Mouse (Mus musculus) inflammation-experienced regulatory T-cells, adult 6 months (primary cell): ENCODE data around the gene Blcap. TPM values are rescaled to one million over a fixed set of nuclear protein-coding genes. Genes with fewer than 3 reads are reported as not detected.

Experiments used
- ATAC-seq: one replicate; pipeline ENCODE4 v1.8.0; 2017
- polyA plus RNA-seq, 3 experiments: library from polyadenylated mRNA; unstranded; fragments of 100-300 nt; shearing (Covaris generic); gene quantifications; one replicate each; pipeline ENCODE4 v1.2.1; 2017

The Blcap gene
- polyA plus RNA-seq, 3 experiments from 2014 or later = 13.9 to 21.2 (median 15.1) TPM

DNA sequence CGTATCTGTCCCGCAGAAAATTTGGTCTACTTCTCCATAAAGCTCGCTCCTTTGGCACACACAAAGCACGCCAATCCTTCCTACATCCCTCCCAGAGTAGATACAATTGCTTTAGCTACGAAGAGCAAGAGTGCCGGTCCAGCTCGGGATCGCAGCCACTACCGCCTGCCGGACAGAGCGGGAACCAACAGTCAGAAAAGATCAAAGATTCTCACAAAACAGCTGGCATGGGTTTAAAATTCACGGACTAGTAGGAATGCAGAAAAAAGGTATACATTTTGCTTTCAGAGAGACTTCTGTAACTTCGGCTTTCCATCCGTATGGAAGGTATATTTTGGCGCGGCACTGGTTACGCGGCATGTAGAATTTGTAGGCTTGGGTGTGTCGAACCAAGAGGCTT, 11.6 kb downstream of the Blcap start:
- no peak for ATAC-seq

DNA sequence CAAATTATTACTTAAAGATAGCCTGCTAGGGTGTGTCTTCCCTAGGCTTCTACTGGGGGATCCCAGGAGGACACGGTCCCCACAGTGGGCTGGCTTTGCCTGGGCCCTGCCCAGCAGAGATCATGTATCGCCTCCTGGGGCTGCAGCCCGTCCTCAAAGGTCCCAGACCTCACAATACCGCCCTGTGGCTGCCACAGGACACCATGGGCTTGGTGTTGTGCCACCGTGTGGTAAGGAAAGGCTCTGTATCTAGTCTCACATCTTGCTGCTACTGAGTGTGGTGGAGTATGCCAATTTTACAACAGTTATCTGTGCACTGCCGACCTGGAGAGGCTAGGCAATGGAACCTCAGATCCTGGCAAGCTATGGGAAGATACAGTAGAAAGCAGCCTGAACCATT, 12.6 kb downstream of the Blcap start:
- ATAC-seq = no peak

DNA sequence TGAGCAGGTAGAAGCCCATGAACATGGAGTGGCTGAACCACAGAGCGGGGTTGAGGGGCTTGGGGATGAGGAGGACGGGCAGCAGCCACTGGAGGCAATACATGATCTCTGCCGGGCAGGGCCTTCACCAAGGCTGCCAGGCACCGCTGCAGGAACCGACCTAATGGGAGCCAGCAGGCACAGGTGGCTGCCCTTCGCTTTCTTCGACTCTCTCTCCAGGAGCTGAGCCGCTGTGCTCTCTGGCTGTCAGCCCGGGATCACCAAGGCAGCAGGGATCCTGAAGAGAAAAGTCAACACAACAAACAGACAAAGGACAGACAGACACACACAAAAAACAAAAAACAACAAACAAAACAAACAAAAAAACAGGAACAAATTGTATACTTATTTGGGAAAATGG, 13.0 kb downstream of the Blcap start:
- ATAC-seq = no peak

DNA sequence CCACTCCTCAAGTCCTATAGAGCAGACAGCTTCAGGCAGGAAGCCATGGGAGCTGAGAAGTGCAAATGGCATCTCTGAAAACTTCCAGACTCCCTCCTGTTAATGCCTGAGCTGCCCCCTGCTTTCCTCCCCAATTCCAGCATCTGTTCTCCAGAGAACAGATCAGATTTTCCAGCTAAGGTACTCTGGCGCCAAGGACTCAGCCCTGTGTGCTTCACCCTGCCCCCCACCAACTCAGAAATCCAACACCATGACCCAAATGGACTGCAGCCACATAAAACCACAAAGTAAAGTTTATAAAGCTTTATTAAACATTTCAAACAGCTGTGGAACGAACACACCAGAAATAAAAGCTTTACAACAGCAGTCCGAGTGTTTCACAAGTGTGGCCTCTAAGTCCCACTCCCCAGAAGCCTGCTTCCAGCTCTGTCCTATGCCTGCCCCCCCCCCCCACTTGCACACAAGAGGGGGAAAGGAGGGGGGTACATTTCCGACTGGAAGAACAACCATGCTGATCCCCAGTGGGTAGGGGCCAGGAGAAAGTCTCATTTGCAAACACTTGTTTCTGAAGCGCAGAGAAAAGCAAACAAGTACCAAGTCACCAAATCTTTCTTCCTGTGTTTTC, 14.9 kb downstream of the Blcap start:
- no peak for ATAC-seq

DNA sequence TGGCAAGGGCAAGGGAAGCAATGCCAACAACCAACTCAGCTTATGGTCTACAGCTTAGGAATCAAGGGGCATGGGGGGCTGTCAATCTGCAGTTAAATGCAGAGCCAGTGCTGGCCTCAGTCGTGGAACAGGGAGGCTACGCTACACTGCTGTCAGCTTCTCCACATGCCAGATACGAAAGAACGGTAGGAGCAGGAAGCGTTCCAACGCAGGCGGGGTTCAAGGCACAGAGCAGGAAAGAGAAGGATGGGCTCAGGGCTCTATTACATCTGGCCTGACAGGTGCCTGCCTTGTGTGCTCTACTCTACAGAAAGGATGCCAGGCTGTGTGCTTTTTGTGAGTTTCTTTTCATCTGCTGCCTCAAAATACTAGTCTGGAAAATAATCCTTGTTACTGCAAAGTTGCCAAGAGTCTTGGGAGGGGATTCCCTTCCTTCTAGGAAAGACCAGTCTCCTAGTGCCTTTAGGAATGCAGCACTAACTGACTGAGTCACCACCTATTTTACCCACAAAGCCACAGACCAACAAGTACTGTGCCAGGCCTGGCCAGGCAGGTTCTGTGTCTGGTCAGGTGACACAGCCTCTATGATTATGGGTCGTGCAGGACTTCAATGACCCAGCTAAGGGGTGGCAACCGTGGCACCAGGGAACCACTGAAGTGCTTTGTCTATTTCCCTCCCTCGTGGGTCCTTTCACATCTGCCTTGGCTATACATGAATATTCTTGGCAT, 18.8 kb downstream of the Blcap start:
- ATAC-seq = no peak

DNA sequence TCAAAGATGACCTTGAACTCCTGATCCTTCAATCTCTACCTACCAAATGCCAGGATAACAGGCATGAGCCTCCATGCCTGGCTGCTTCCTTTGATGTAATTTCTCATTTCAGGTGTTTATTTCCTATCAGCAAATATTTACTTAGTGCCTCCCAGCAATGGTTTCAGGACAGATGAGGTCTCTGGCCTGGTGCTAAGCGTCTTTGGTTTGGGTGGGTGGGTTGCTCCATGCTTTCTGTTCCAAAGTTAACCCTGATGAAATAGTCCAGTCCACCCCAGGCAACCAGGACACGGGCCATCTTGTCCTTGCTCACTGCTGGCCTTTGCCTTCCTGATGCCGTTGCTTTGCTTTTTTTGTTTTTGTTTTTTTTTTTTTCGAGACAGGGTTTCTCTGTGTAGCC, 20.8 kb downstream of the Blcap start:
- ATAC-seq = no peak

DNA sequence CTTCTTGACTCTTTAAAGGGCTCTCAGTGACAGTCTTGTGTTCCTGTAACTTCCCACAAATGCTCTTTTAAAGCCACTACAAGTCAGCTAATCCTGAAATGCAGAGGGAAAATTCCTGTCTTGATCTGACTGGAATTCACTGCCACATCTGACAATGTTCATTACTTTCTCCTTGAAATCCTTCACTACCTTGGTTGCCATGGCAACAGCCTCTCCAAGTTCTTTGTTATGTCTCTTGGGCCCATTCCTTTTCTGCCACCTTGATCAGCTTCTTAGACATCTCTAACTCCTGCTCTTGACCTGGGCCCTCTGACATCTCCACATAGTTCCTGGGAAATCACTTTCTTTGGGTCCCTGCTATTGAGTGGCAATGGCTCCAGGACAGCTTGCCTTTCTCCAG, 24.4 kb downstream of the Blcap start:
- no peak for ATAC-seq

DNA sequence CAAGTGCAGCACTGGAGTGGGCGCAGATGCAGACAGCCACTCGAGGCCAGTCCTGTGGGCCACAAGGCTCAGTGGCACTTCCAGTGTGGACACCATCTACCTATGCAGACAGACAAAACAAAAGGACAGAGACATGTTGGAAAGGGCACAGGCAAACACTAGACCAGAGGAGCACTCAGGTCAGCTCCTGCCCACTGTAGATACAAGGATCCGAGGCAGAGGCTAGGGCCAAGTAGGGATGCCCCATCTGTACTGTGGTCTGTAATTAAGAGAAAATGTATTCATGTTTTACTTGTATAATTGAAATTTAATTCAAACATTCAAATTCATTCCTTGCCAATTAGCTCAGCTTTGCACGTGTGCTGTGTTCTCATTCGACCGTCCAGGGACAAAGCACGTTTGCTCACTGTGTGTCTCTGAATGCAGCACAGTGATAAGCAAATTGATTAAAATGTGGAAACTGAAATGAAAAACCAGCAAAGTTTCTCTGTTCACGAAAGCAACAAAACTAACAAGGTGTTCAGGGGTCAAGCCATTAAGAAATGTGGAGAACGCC, 26.7 kb downstream of the Blcap start:
- ATAC-seq = no peak

DNA sequence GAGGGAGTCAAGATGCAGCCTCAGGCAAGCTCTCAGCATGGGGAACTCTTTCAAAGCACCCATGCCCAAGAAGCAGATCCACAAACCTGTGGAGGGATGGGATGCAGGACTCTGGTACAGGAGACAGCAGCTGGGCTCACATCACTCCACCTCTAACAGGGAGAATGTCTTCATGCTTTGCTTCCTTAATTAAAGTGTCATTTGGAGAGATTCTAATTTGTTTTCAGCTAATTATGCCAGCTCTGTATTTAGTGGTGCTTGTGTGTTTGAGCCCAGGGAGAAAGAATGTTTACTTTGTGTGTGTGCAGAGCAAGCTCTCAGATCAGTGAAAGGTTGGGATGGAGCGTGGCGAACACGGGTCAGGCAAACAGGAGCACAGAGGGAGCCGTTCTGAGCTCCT, 28.7 kb downstream of the Blcap start:
- no peak for ATAC-seq

DNA sequence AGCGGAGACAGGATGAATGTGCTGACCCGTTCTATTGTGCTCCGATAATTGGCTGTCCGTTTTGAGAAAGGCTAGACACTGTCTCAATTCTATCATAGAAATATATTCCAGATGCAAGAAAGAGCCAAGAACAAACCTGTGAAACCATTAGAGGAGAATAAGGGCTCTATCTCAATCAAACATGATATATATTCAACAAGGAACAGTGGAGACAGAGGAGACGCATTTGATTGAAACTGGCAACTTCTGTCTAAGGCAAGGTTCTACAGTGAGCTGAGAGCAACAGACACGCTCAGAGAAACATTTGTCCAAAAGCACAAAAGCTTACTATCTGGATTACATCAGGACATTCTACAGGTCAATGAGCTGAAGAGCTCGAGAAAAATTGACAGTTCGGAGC, 29.4 kb downstream of the Blcap start:
- ATAC-seq = no peak

DNA sequence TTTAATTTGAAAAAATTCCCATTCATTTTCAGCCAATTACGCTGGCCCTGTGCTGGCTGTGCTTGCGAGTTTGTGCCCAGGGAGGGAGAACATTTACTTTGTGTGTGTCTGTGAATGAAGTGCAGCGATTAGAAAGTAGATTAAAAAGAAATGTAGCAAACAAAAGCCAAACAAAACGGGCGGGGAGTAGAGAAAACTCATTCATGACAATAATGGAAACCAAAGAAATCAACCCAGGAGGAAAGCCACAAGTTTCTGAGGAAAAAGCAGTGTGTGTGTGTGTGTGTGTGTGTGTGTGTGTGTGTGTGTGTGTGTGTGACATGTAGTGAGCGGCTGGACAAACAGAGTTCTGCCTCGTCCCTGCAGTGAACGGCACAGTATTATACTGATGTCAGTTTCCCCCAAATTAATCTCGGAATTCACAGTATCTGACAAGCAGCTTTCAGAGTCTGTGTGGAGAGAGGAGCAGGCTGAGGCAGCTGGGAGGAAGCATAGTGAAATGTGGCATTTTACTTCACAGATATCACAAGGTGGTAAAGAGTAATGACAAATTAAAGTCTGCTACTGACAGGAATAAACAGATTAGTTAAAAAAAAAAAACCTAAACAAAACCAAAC, 30.0 kb downstream of the Blcap start:
- ATAC-seq = no peak

DNA sequence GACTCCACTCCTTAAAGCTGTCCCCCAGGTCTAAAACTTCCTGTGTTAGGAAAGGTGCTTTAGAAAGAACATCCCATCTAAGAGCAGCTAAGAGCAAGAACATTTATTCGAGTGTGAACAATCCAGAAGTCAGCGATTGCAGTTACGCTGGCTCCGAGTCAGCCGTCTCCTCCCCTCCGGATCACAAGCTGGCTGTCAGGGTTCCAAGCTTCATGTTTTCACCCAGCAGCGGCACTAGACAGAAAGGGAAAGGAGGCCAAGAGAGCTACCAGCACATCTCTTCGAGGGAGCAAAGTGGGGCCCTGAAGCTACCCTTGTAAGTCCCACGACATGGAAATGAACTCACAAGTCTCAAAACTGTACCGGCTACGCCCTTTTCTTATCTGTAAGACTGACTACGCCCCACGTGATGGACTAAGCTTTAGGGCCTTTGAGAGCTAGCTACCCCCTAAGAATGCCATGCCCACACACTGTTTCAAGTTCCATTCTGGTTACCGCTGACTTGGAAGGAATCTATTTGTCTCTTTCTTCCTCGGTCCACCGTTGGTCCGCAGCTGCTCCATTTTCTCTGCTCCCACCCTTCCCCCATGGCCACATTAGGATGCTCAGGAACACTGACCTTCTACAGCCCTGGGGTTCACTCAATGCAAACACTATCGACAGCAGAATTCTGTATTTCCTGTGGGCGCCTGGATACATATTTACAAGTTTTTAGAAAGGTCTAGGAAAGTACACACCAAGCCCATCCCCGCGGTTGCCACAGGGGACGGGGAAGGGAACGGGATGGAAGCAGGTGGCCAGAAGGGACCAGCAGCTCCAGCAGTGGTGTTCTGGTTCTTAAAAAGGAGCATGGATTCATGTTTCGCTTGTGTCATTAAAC, 30.8 kb downstream of the Blcap start:
- ATAC-seq = no peak

DNA sequence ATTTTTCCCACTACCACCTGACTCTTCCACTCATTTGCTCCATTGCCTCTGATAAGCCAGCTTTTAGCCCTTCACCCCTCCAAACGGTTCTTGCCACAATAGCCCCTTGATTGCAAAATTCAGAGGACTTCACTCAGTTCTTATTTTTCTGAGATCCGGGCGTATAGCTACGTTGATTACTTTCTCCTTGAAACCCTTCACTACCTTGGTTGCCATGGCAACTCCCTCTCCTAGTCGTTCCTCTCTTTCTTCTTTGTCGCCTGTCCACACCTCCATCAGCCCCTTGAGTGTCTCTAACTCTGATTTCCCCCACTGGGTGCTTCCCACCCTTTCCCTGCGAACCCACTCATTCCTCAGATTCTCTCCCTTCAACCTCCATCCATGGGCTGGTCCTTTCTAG, 34.0 kb downstream of the Blcap start:
- ATAC-seq = no peak

DNA sequence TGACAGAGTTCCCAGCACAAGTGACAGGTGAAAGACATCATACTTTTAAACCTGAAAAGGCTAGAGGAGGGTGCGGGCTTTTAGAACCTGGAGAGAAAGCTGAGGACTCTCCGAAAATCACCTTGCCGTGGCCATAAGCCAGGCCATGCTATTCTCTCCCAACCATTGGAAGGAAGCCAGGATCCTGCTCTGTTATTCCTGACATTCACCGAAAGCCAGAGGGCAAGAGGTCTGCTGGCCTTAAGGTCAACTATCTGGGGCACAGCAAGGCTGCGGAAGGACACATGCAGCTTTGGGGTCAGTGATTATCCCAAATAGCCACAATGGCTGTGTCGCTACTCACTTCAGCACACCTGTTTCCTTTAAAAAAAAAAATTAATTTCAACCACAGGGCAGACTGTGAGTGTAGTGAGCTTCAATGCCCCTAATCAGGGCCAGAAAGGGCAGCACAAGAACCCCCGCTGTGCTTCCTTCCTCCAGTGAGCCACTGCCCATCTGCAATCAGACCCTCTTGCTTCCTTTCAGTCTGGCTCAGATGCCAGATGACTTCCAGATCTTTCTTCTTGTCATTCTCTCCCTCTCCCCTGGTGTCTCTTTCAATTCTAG, 34.5 kb downstream of the Blcap start:
- ATAC-seq = no peak

DNA sequence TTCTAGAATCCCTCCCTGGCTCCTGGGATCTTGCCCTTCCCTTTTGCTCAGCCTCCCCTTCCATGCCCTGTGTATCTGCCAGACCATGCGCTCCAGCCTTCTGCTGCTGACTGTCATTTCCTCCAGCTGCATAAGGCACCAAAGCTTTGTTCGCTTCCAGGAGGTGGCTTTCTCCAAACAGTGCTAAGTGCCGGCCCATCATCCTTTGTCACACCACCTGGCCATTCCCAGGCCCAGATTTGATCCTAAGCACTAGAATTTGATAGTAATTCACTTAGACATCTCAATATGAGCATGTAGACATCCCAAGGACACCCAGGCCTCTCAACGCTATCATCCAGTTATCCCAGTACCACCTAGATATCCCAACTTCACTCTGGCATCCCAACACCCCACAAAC, 36.9 kb downstream of the Blcap start:
- no peak for ATAC-seq

DNA sequence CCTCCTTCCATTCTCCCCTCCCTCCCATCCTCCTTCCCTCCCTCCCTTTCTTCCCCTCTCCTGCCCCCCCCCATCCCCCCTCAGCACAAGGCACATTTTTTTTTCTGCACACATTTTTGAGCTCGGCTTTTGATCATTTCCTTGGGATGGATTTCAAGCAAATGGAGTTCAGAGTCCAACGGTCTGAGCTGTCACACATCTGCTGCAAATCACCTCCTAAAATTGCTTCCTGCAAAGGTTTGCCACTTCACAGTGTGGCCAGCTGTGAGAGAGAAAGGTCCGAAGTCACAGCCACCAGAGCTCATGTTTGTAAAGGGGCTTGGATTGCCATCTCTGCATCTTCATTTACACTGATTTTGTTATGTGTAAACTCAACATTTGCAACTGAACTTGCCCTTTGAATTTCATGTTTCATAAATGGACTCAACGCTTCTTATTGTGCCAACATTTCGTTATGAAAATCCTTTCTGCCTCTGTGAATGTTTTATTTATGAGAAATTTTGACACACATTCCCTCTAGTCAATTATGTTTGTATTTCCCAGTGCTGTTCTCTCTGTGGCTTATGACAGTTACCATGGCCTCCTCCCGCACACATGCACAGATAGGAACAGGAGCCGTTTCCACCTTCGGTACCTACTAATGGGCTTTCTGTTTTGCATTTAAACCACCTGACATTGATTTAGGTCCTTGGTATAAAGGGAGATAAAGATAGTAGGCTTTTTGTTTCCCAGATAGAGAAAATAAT, 39.2 kb downstream of the Blcap start:
- no peak for ATAC-seq

DNA sequence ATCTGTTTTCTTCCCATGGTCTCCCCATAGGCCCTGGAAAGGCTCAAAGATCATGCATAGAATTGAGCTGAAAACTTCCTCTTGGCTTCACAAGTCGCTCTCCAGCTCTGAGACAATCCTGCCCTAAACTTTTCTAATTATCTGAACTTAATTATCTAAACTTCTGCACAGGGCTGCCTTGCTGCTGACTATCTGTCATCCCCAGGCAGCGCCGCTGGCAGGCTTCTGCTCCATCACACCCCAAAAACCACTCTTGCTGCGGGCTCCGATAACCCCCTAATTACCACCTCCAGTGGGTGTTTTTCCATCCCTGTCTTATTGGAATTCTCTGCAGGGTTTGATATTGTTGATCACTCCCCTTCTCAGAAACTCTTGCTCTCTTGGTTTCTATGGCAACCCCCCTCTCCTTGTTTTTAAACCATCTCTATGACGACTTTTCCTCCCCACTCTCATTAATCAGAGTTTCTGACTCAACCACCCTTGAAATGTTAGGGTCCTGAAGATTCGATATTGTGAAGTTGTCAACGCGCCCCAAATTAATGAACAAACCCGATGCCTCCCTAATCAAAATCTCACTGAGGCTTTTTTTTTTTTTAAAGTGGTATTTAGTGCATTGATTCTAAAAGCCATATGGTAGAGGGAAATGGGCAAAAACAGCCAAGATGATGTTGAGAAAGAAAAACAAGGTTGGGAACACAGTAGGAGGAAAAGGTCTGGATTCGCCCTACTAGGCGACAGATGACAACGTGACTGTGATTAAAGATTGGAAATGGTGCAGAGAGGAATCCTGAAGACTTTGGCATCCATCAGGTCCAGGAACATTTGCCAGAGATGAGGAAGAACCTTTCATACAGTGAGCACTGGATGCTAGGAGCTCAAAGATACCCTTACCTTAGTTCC, 40.8 kb downstream of the Blcap start:
- ATAC-seq = no peak

DNA sequence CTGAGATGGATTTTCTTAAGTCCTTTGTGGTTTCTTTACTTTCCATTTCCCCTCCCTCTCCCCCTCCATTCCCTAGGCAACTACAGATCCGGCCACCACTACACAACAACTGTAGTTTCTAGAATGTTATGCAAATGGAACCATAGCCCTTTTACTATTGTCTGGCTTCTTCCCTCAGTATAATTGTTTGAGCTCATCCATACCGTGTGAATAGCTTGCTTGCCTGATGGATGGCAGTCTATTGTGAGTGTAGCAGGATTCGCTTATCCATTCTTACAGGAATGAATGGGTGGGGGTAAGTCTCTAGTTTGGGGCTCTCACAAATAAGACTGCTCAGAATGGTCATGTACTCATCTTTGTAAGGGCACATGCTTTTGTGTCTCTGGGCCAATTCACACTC, 48.5 kb downstream of the Blcap start:
- no peak for ATAC-seq

DNA sequence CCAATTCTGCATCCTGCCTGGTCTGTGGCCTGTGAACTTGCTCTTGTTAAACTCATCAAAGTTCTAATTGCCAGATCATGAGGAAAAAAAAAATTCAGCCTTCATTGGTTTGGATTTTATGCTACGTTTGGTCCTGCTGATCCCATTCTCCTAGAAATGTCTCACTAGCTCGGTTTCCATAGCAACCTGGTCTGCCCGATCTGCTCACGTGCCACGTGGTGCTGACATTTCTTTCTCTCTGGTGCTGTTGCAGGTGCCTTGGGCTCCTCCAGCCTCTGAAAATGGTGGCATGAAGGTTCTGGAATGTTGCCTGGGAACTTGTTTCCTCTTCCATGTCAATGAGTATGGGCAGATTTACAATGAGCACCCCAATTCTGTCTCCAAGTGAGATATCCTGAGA, 50.6 kb downstream of the Blcap start:
- no peak for ATAC-seq

DNA sequence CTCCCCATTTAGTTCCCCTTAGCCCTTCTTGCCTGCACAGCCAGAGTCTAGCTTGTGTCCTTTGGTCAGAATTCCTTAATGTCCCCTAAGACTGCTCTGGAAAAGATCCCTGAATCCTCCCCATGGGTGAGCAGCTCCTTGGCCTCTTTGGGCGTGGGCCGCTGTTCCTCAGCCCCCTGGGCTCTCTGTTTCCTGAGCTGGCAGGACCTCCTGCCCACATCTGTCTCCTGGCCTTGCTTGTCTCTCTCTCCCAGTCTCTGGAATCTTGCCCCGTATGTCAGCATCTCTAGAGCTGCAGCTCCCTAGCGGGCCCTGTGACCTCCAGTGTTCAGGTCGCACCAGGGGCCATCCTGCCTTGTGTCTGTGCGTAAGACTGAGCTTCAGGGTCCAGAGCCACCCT, 51.6 kb downstream of the Blcap start:
- no peak for ATAC-seq

DNA sequence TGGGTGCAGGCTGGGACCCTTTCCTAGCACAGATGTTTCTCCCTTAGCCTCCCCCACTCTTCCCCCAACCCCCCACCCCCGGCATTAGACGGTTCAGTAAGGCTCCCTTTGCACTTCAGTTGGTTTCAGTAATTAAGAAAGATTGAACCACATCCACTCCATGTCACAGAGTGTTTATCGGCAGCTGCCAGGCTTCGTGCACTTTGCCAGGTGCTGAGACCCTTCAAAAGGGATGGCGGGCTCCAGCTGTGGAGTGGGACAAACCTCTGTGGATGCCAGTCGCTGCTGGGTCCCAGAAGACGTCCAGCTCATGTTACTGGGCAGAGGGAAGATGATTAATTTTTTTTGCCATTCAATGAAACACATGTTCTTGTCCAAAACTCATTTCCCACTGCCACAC, 52.6 kb downstream of the Blcap start:
- no peak for ATAC-seq
